Mouse (Mus musculus) embryonic facial prominence, embryonic 14.5 days (tissue): ENCODE data around the gene Nat10. TPM values are rescaled to one million over a fixed set of nuclear protein-coding genes. Genes with fewer than 3 reads are reported as not detected.

Source experiments
- ATAC-seq: fragments of 200-750 bp; cut with Nextera tagmentation; 2 replicates; pipeline ENCODE4 v1.8.0; 2017; ENCODE audit warnings: low read depth, moderate number of reproducible peaks, moderate TSS enrichment
- DNase-seq: peaks from one replicate; pipeline ENCODE4 v3.0.0-alpha.2; 2015; ENCODE audit warnings: low spot score
- H3K27ac ChIP-seq: fragments of 300-500 bp; sonication (generic); replicated peaks from 2 replicates; pipeline ENCODE4 v1.5.1; 2014; ENCODE audit warnings: low read depth, mild to moderate bottlenecking, low read length, moderate library complexity
- H3K27me3 ChIP-seq: fragments of 300-500 bp; sonication (generic); replicated peaks from 2 replicates; pipeline ENCODE4 v1.6.1; 2014; ENCODE audit warnings: low read length; ENCODE audit not compliant: control insufficient read depth, insufficient read depth
- H3K36me3 ChIP-seq: fragments of 300-500 bp; sonication (generic); 2 replicates; pipeline ENCODE4 v1.6.1; 2014; ENCODE audit warnings: low read length, mixed read lengths; ENCODE audit not compliant: control insufficient read depth, insufficient read depth
- H3K4me1 ChIP-seq: fragments of 300-500 bp; sonication (generic); 2 replicates; pipeline ENCODE4 v1.6.1; 2014; ENCODE audit warnings: antibody characterized with exemption, low read length; ENCODE audit not compliant: control insufficient read depth, insufficient read depth
- H3K4me2 ChIP-seq: fragments of 300-500 bp; sonication (generic); 2 replicates; pipeline ENCODE4 v1.6.1; 2014; ENCODE audit warnings: low read depth, mild to moderate bottlenecking, low read length, moderate library complexity, mixed read lengths
- H3K4me3 ChIP-seq: fragments of 300-500 bp; sonication (generic); 2 replicates; pipeline ENCODE4 v1.5.1; 2014; ENCODE audit warnings: low read depth, mild to moderate bottlenecking, low read length
- H3K9ac ChIP-seq: fragments of 300-500 bp; sonication (generic); 2 replicates; pipeline ENCODE4 v1.6.1; 2014; ENCODE audit warnings: low read depth, mild to moderate bottlenecking, low read length, moderate library complexity, mixed read lengths
- H3K9me3 ChIP-seq: fragments of 300-500 bp; sonication (generic); 2 replicates; pipeline ENCODE4 v1.6.1; 2016; ENCODE audit warnings: low read length; ENCODE audit not compliant: control insufficient read depth
- WGBS: fragments of 180-500 bp; shearing (Covaris S2); extraction: QIAGEN DNeasy Blood & Tissue Kit; methylation state at CpG from one replicate; pipeline ENCODE4 v1.1.7; 2014; 5-methylcytosine and 5-hydroxymethylcytosine counted together
- polyA plus RNA-seq: library from polyadenylated mRNA; unstranded; fragments of >200 nt; fragmentation: Nextera tagmentation; extraction: Ambion mirVana; gene quantifications from 2 replicates; pipeline ENCODE4 v1.2.1, GENCODE M21; 2014

Gene Nat10
- polyA plus RNA-seq, 1 experiment from 2014 or later: 21.9 TPM

DNA sequence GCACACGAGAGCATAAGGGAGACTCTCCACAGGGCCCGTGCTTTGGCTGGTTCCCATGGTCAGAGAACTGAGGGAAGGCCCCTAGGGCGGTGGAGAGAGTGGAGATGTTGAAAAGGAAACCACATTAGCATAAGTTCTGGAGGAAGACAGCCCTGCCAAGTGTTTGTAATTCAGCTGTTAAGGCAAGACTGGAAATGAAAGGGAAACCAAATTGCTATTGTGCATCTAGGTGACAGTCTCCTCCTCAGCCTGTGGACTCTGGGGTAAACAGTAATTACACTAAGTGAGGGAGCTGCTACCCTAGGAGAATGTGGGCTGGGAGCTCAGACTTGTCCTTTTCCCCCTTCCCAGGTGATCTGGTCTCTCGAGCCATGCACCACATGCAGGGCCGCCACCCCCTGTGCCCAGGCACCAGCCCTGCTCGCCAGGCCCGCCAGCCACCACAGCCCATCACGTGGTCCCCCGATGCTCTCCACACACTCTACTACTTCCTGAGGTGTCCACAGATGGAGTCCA is 78.1 kb downstream of the Nat10 start:
- Histone ChIP-seq H3K4me1 (peaks cover 30% of the 10 kb centered on the region), H3K36me3 (no peaks in the 10 kb centered on the region), H3K27me3 (no peaks in the 10 kb centered on the region), H3K9me3 (no peaks in the 10 kb centered on the region), H3K27ac (no peak overlapping the region), H3K4me3 (no peak overlapping the region), H3K9ac (no peak overlapping the region), H3K4me2 (no peak overlapping the region)
- DNase-seq: no peak
- WGBS: 69% methylated on average over 7 of the region's 9 CpGs
- 0 out of 2 replicates have a peak, but pooled peaks have one; percentile 42 for ATAC-seq

DNA sequence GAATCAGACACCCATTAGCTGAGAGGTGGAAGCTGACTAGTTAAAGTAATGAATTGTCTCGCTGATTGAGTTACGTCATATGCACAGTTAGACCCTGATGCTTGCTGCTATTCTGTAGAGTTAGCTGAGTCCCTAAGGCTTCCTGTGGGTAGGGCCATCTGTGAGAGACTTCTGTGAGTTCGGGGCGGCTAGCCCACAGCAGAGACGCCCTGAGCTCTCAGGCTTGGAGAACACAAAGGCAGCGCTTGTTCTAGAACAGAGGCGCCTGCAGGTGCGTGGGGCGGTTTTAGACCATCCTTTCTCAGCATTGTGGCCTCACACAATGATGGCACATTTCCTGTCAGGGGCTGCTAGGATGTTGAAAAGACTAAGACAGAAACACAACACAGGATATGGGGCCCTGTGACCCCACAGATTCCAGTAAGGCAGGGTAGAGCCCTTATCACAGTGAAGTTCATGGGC is 78.8 kb downstream of the Nat10 start:
- Histone ChIP-seq H3K4me2 (no peak overlapping the region), H3K36me3 (no peaks in the 10 kb centered on the region), H3K27me3 (no peaks in the 10 kb centered on the region), H3K4me1 (peaks cover 31% of the 10 kb centered on the region), H3K27ac (no peak overlapping the region), H3K4me3 (no peak overlapping the region), H3K9me3 (no peaks in the 10 kb centered on the region), H3K9ac (no peak overlapping the region)
- 69% methylated on average over 9 of the region's 9 CpGs for WGBS
- ATAC-seq (no peak), DNase-seq (no peak)

- H3K4me1 ChIP-seq: peaks cover 34% of the 10 kb centered on the region
- no peak overlapping the region for H3K9ac ChIP-seq
- no peak overlapping the region for H3K4me3 ChIP-seq
- no peaks in the 10 kb centered on the region for H3K36me3 ChIP-seq
- no peak for ATAC-seq
- no peak for DNase-seq
- 84% methylated on average over 5 of the region's 5 CpGs for WGBS
- H3K27ac ChIP-seq: no peak overlapping the region
- H3K27me3 ChIP-seq: no peaks in the 10 kb centered on the region
- no peak overlapping the region for H3K4me2 ChIP-seq
- no peaks in the 10 kb centered on the region for H3K9me3 ChIP-seq
Measured at GRCm38 (mm10) chr2:103681149-103681548, 79.9 kb downstream of the Nat10 start.

DNA sequence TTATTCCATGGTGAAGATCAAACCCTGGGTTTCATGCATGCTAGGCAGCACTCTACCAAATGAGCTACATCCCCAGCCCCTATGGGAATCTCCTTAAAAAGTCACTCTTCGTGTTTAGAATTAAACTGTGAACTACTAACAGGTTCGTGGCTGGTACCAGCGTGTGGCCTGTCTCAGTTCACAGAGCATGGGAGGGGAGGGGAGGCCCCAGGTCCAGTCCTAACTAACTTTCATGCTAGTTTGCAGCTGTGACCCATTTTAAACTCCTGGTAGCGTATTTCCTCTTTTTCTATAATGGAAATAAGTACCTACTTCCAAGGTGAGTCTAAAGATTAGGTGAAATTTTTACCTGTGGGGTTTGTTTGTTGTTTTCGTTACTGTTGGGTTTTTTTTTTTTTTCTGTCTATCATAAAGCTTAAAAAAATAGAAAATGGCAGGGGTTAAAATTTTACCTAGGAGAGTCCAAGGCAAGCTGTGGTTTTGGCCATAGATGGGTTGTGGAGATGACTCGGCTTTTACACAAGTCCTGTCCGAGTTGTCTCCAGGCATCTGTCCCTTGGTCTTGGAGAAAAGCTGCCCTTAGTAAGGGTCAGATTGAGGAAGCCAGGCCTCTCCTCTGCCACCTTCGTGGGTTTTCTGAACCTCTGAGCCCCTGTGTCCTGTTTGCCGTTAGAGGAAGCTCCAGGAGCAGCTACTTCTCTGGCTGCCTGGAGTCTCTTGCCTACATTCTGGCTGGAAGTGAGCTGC is 80.5 kb downstream of the Nat10 start:
- H3K27ac ChIP-seq: no peak overlapping the region
- no peaks in the 10 kb centered on the region for H3K36me3 ChIP-seq
- WGBS: 58% methylated on average over 9 of the region's 9 CpGs
- H3K9me3 ChIP-seq: no peaks in the 10 kb centered on the region
- DNase-seq: no peak
- no peak overlapping the region for H3K4me3 ChIP-seq
- ATAC-seq: no peak
- H3K4me2 ChIP-seq: no peak overlapping the region
- H3K27me3 ChIP-seq: no peaks in the 10 kb centered on the region
- H3K9ac ChIP-seq: no peak overlapping the region
- H3K4me1 ChIP-seq: peaks cover 28% of the 10 kb centered on the region

DNA sequence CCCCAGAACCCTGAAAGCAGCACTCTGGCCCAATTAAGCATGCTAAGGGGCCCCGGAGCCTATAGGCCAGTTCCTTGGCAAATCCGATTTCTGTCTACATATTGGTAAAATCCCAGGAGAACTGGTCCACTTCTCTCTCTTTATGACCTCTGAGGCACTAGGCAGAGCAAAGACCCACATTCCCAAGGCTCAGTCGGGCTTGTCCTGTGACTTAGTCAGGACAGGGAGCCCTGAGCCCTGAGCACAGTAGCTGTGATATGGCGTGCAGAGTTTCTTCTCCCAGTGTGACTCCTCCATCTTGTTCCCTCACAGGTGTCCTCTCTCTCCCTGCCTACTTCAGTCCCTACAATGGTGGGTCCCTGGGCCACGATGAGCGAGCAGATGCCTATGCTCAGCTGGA is 82.6 kb downstream of the Nat10 start:
- Histone ChIP-seq H3K9me3 (no peaks in the 10 kb centered on the region), H3K4me1 (peaks cover 21% of the 10 kb centered on the region), H3K27ac (no peak overlapping the region), H3K27me3 (no peaks in the 10 kb centered on the region), H3K36me3 (no peaks in the 10 kb centered on the region), H3K4me2 (no peak overlapping the region), H3K9ac (no peak overlapping the region), H3K4me3 (no peak overlapping the region)
- DNase-seq (no peak), ATAC-seq (no peak)
- whole genome bisulfite sequencing: 86% methylated on average over 6 of the region's 6 CpGs

GRCm38 (mm10) chr2:103677614-103678369 is 83.3 kb downstream of the Nat10 start:
- Histone ChIP-seq H3K4me1 (peaks cover 19% of the 10 kb centered on the region), H3K27ac (no peak overlapping the region), H3K4me3 (no peak overlapping the region)

GRCm38 (mm10) chr2:103676808-103677207 is 84.3 kb downstream of the Nat10 start:
- Histone ChIP-seq H3K4me2 (no peak overlapping the region), H3K27ac (no peak overlapping the region), H3K36me3 (no peaks in the 10 kb centered on the region), H3K9me3 (no peaks in the 10 kb centered on the region), H3K9ac (no peak overlapping the region), H3K4me3 (no peak overlapping the region), H3K4me1 (peaks cover 12% of the 10 kb centered on the region), H3K27me3 (no peaks in the 10 kb centered on the region)
- ATAC-seq (no peak), DNase-seq (no peak)
- 25% methylated on average over 2 of the region's 2 CpGs for WGBS

More at GRCm38 (mm10) chr2:103677614-103678369, 83.3 kb downstream of the Nat10 start:
- no peak for ATAC-seq
- DNase-seq: no peak
- Histone ChIP-seq H3K9ac (no peak overlapping the region), H3K27me3 (no peaks in the 10 kb centered on the region), H3K4me2 (no peak overlapping the region), H3K9me3 (no peaks in the 10 kb centered on the region), H3K36me3 (no peaks in the 10 kb centered on the region)
- 69% methylated on average over 7 of the region's 7 CpGs for WGBS

GRCm38 (mm10) chr2:103675391-103675790 is 85.7 kb downstream of the Nat10 start:
- no peak for ATAC-seq
- Histone ChIP-seq H3K9ac (no peak overlapping the region), H3K4me1 (peaks cover 12% of the 10 kb centered on the region), H3K27me3 (no peaks in the 10 kb centered on the region), H3K27ac (no peak overlapping the region), H3K4me2 (no peak overlapping the region), H3K36me3 (no peaks in the 10 kb centered on the region), H3K4me3 (no peak overlapping the region), H3K9me3 (no peaks in the 10 kb centered on the region)
- 88% methylated on average over 5 of the region's 5 CpGs for WGBS
- no peak for DNase-seq
